Mouse (Mus musculus) CH12.LX (cell line): ENCODE measurements around the gene Vac14. TPM values are rescaled to one million over a fixed set of nuclear protein-coding genes. Genes with fewer than 3 reads are reported as not detected.

ENCODE experiments used
- DNase-seq: peaks from one replicate; pipeline ENCODE4 v3.0.0-alpha.2; 2013; ENCODE audit errors: extremely low read depth
- H3K27ac ChIP-seq: 2 replicates; pipeline ENCODE4 v1.5.1; 2012; ENCODE audit warnings: low read depth, mild to moderate bottlenecking, control low read depth, moderate library complexity; ENCODE audit not compliant: insufficient read depth
- H3K27me3 ChIP-seq: replicated peaks from 2 replicates; pipeline ENCODE3; 2012; ENCODE audit warnings: inconsistent platforms
- H3K36me3 ChIP-seq, 2 experiments: replicated peaks in 1 of 2; 2 replicates each; pipeline versions ENCODE3 to v1.6.1; 2012; ENCODE audit warnings: inconsistent platforms in 1 of 2, low read length in 1 of 2, mild to moderate bottlenecking in 1 of 2, mixed read lengths in 1 of 2, moderate library complexity in 1 of 2; ENCODE audit not compliant: control insufficient read depth in 1 of 2, insufficient read depth in 1 of 2
- H3K4me1 ChIP-seq, 2 experiments: 2 replicates each; pipeline ENCODE4 v1.6.1; 2012; ENCODE audit warnings: inconsistent platforms in 1 of 2, moderate library complexity in 1 of 2; ENCODE audit not compliant: insufficient read depth in 2 of 2, control insufficient read depth in 1 of 2
- H3K4me2 ChIP-seq: 2 replicates; pipeline ENCODE4 v1.6.1; 2012; ENCODE audit warnings: low read depth, mild to moderate bottlenecking, control low read depth; ENCODE audit not compliant: poor library complexity, insufficient read depth, severe bottlenecking
- H3K4me3 ChIP-seq, 3 experiments: fragments of 150-350 bp in 1 of 3; sonication (generic) in 1 of 3; replicated peaks in 1 of 3; 2 replicates each; pipeline versions ENCODE3 to v1.5.1; 2011 to 2012; ENCODE audit warnings: low read depth in 2 of 3, low read length in 2 of 3, mild to moderate bottlenecking in 2 of 3, moderate library complexity in 2 of 3, control low read depth in 1 of 3, improper control_type of control experiment in 1 of 3, inconsistent platforms in 1 of 3, mixed read lengths in 1 of 3; ENCODE audit not compliant: poor library complexity in 1 of 3
- H3K79me2 ChIP-seq: replicated peaks from 2 replicates; pipeline ENCODE4 v1.6.1; 2012; ENCODE audit warnings: mild to moderate bottlenecking, moderate library complexity; ENCODE audit not compliant: control insufficient read depth, poor library complexity, insufficient read depth, severe bottlenecking; ENCODE audit errors: extremely low read depth
- H3K9ac ChIP-seq: 2 replicates; pipeline ENCODE4 v1.6.1; 2012; ENCODE audit warnings: low read depth, mild to moderate bottlenecking, control low read depth, moderate library complexity; ENCODE audit not compliant: insufficient read depth
- H3K9me3 ChIP-seq: replicated peaks from 2 replicates; pipeline ENCODE3; 2012; ENCODE audit warnings: low read length, inconsistent platforms, mixed read lengths
- ETS1 ChIP-seq: conservative IDR thresholded peaks from 2 replicates; pipeline ENCODE4 v1.6.1; 2012; ENCODE audit warnings: low read depth, mild to moderate bottlenecking, inconsistent platforms, low read length, improper control_type of control experiment, moderate library complexity
- HCFC1 ChIP-seq: IDR thresholded peaks from 2 replicates; pipeline ENCODE4 v1.6.1; 2012; ENCODE audit warnings: low read depth, mild to moderate bottlenecking, inconsistent platforms, low read length, improper control_type of control experiment
- JUN ChIP-seq: IDR thresholded peaks from 2 replicates; pipeline ENCODE4 v1.6.1; 2011; ENCODE audit warnings: low read depth, mild to moderate bottlenecking, low read length, improper control_type of control experiment, moderate library complexity; ENCODE audit not compliant: insufficient read depth
- MAFK ChIP-seq: IDR thresholded peaks from 2 replicates; pipeline ENCODE4 v1.6.1; 2011; ENCODE audit warnings: low read length, improper control_type of control experiment; ENCODE audit not compliant: insufficient replicate concordance
- MAX ChIP-seq: IDR thresholded peaks from 2 replicates; pipeline ENCODE4 v1.6.1; 2011; ENCODE audit warnings: low read length, improper control_type of control experiment
- NELFE ChIP-seq: IDR thresholded peaks from 2 replicates; pipeline ENCODE4 v1.6.1; 2011; ENCODE audit warnings: low read depth, low read length, improper control_type of control experiment
- PAX5 ChIP-seq: IDR thresholded peaks from 2 replicates; pipeline ENCODE4 v1.6.1; 2012; ENCODE audit warnings: low read length, inconsistent platforms, mixed read lengths
- POLR2AphosphoS2 ChIP-seq: IDR thresholded peaks from 2 replicates; pipeline ENCODE4 v1.6.1; 2011; ENCODE audit warnings: low read depth, low read length, improper control_type of control experiment
- SMC3 ChIP-seq: IDR thresholded peaks from 2 replicates; pipeline ENCODE4 v1.6.1; 2011; ENCODE audit warnings: low read depth, low read length, improper control_type of control experiment
- TBP ChIP-seq: conservative IDR thresholded peaks from 2 replicates; pipeline ENCODE4 v1.6.1; 2011; ENCODE audit warnings: low read depth, low read length, improper control_type of control experiment
- TCF12 ChIP-seq: IDR thresholded peaks from 2 replicates; pipeline ENCODE4 v1.6.1; 2014; ENCODE audit warnings: low read depth, mild to moderate bottlenecking, inconsistent platforms, low read length, improper control_type of control experiment
- USF1 ChIP-seq: IDR thresholded peaks from 2 replicates; pipeline ENCODE4 v1.6.1; 2014; ENCODE audit warnings: low read depth, mild to moderate bottlenecking, inconsistent platforms, low read length, improper control_type of control experiment
- ZNF384 ChIP-seq: IDR thresholded peaks from 2 replicates; pipeline ENCODE4 v1.6.1; 2012; ENCODE audit warnings: low read depth, low read length, improper control_type of control experiment, inconsistent platforms
- dilution Hi-C: fragments of 300-500 bp; cut with MboI; formaldehyde crosslinking; loops from 2 replicates; pipeline ENCODE4 v1.14.3; 2020; ENCODE audit warnings: low sequenced_read_pairs; ENCODE audit not compliant: extremely low pct_unique_long_range_greater_than_20kb, extremely low pct_ligation_motif_present
- in situ Hi-C: fragments of 300-500 bp; cut with MboI; formaldehyde crosslinking; loops from 3 replicates; pipeline ENCODE4 v1.14.3; 2019; ENCODE audit warnings: low sequenced_read_pairs, low pct_ligation_motif_present, low pct_unique_long_range_greater_than_20kb, mixed read lengths
- polyA plus RNA-seq: library from polyadenylated mRNA; unstranded; fragments of >175 nt; gene quantifications from 2 replicates; pipeline ENCODE4 v1.2.1, GENCODE M21; 2012; ENCODE audit warnings: low read depth; ENCODE audit not compliant: insufficient read length
- total RNA-seq, 2 experiments: library from RNA; depleted of rRNA; stranded (reverse); fragments of 300-350 nt in 1 of 2; fragments of >200 nt in 1 of 2; gene quantifications; 2 replicates each; pipeline ENCODE4 v1.2.3; 2012 to 2014

The Vac14 gene
- total and polyA plus RNA-seq, 3 experiments: 20.9 to 73.8 (median 28.2) TPM

- in situ Hi-C loops: no loop called here
- dilution Hi-C loops: no loop called here
These were observed 120.3 kb downstream of the Vac14 start for GRCm38 (mm10) chr8:110738591-110739195.

DNA sequence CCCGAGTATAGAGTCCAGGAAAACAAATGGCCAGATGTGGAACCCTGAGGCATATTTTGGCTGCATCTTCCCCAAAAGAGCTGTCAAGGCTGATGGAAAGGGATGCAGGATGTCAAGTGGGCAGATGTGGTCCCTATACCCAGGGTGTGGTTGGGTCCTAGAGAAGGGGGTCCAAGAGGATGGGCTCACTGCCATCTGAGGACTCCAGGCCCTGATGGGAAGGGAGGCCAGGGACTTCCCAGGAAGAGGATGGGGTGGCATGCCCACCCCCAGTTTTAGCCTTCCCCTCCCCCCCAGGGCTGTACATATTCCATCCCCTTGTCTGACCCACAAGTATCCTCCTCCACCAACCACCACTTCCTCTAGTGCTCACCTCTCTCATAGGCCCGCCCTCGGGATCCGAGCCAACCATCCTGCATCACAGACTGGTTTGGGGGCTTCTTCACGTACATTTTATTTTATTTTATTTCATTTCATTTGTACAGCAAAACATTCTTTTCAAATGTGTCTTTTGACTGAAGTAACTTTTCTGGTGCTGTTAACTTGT is 122.3 kb downstream of the Vac14 start:
- H3K27me3 ChIP-seq: no peaks in the 10 kb centered on the region
- no peak overlapping the region for H3K4me3 ChIP-seq
- H3K9me3 ChIP-seq: no peaks in the 10 kb centered on the region
- DNase-seq: no peak
- no peak overlapping the region for H3K9ac ChIP-seq
- peaks cover 3 to 8% of the 10 kb centered on the region in 2 experiments for H3K4me1 ChIP-seq
- in situ Hi-C loops (no loop called here), dilution Hi-C loops (no loop called here)
- H3K27ac ChIP-seq: no peak overlapping the region
- H3K79me2 ChIP-seq: no peaks in the 10 kb centered on the region
- H3K36me3 ChIP-seq: peaks cover 0 to 4% of the 10 kb centered on the region in 2 experiments
- H3K4me2 ChIP-seq: no peak overlapping the region
- TF ChIP-seq NELFE: no peak
- TF ChIP-seq TCF12: no peak

More at GRCm38 (mm10) chr8:110738591-110739195, 120.3 kb downstream of the Vac14 start:
- no peak overlapping the region for H3K4me3 ChIP-seq
- H3K79me2 ChIP-seq: no peaks in the 10 kb centered on the region
- peaks cover 0 to 4% of the 10 kb centered on the region in 2 experiments for H3K36me3 ChIP-seq
- H3K27me3 ChIP-seq: no peaks in the 10 kb centered on the region
- H3K9me3 ChIP-seq: no peaks in the 10 kb centered on the region
- no peak overlapping the region for H3K27ac ChIP-seq
- DNase-seq: no peak
- H3K4me2 ChIP-seq: no peak overlapping the region
- peaks cover 0 to 8% of the 10 kb centered on the region in 2 experiments; a peak in 2 of 4 replicates for H3K4me1 ChIP-seq
- H3K9ac ChIP-seq: no peak overlapping the region
- TF ChIP-seq MAFK (no peak), HCFC1 (no peak), PAX5 (no peak), SMC3 (no peak), TBP (no peak), ZNF384 (no peak), ETS1 (no peak), MAX (no peak), TCF12 (no peak), JUN (no peak)

DNA sequence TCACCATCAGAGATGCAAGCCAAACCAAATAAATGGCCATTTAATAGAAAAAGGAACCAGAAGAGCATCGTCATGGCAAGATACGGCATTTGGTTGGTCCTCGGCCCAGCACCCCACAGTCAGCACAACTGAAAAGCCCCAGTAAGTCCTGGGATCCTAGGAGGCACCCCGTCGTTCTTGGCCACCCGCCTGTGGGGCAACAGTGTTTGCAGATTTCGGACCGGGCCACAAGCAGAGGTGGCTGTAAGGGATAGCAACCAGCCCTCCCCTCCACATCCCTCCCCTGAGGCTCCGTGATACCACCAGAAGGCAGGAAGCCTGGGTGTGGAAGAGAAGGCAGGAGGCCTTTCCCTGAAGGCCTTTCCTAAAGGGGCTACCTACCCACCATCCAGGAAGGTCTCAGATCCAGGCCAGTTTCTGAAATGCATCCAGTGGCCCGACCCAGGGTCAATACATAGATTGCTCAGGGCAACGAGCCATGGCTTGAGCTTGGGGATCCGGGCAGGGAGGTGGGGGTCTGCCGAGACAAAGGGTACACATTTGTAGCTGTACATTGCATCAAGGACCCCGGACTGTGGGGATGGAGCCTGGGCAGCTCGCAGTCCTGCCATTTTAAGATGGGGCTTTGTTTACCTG is 123.5 kb downstream of the Vac14 start:
- no peaks in the 10 kb centered on the region for H3K9me3 ChIP-seq
- DNase-seq: no peak
- dilution Hi-C loops: no loop called here
- no peaks in the 10 kb centered on the region for H3K79me2 ChIP-seq
- no peak overlapping the region for H3K27ac ChIP-seq
- in situ Hi-C loops: no loop called here
- H3K36me3 ChIP-seq: peaks cover 0 to 4% of the 10 kb centered on the region in 2 experiments
- H3K27me3 ChIP-seq: no peaks in the 10 kb centered on the region
- no peak overlapping the region for H3K4me3 ChIP-seq
- TF ChIP-seq USF1 (no peak), POLR2AphosphoS2 (no peak)
- H3K4me1 ChIP-seq: peaks cover 3 to 8% of the 10 kb centered on the region in 2 experiments
- no peak overlapping the region for H3K9ac ChIP-seq
- H3K4me2 ChIP-seq: no peak overlapping the region
